ENCODE assay signal across 8 mouse cellular contexts in the genomic region with DNA sequence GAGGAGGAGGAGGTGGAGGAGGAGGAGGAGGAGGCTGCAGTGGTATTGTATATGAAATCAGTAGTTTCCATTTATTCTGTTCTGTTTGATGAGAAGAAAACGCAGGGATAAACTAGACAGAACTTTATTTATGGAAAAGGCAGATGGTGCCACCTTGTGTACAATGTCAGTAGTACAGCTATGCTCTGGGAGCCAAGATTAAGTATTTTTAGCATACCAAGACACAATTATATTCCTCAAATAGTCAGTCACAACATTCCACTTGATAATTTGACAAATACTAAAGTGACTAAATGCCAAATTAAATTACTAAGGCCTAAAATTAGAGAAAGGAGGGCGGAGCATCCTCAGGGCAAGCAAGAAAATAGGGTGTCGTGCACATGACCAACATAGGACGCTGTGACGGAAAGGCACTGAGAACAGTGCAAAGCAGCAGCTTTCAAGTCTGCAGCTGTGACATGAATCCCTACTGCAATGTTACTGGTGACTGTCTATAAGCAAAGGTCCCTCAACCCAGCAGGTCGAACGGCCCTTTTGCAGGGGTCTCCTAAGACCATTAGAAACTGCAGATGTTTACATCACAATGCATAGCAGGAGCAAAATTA.
DNase-seq lines count a peak whose midpoint lies in the region; ATAC-seq lines count a peak whose summit lies in the region.

No protein-coding gene starts in this region.

- H3K36me3 ChIP-seq in midbrain, embryonic 13.5 days: peaks cover 7% of the 10 kb centered on the region; the same call in 1 of the 2 replicates
- peaks cover 63% of the 10 kb centered on the region for H3K36me3 ChIP-seq in midbrain, embryonic 10.5 days
- no peaks in the 10 kb centered on the region for H3K36me3 ChIP-seq in forebrain, embryonic 16.5 days (ENCODE audit: control insufficient read depth, insufficient read depth)
- H3K36me3 ChIP-seq in midbrain, embryonic 14.5 days (ENCODE audit: control insufficient read depth, insufficient read depth, low read length): peaks cover 14% of the 10 kb centered on the region; the same call in 1 of the 2 replicates

- peak; percentile 28; the same call in 1 of the 2 replicates for ATAC-seq in midbrain, embryonic 13.5 days
- peak; percentile 54 for ATAC-seq in forebrain, embryonic 16.5 days
- ATAC-seq in midbrain, embryonic 14.5 days (ENCODE audit: low FRiP score, low TSS enrichment): no peak

- WGBS in midbrain, embryonic 13.5 days: 77% methylated on average over 7 of the region's 7 CpGs
- WGBS in midbrain, embryonic 10.5 days: 78% methylated on average over 7 of the region's 7 CpGs
- 78% methylated on average over 7 of the region's 7 CpGs for WGBS in forebrain, embryonic 16.5 days
- 76% methylated on average over 7 of the region's 7 CpGs for WGBS in midbrain, embryonic 14.5 days

- no peaks in the 10 kb centered on the region for H3K4me1 ChIP-seq in midbrain, embryonic 13.5 days (replicated peaks)
- H3K4me1 ChIP-seq in midbrain, embryonic 10.5 days: no peaks in the 10 kb centered on the region
- no peaks in the 10 kb centered on the region for H3K4me1 ChIP-seq in forebrain, embryonic 16.5 days (replicated peaks; ENCODE audit: control insufficient read depth, insufficient read depth, low read length)
- no peaks in the 10 kb centered on the region for H3K4me1 ChIP-seq in midbrain, embryonic 14.5 days (ENCODE audit: control insufficient read depth, insufficient read depth, low read length)

- H3K4me3 ChIP-seq in midbrain, embryonic 13.5 days (replicated peaks): no peak overlapping the region
- no peak overlapping the region for H3K4me3 ChIP-seq in midbrain, embryonic 10.5 days
- H3K4me3 ChIP-seq in forebrain, embryonic 16.5 days (replicated peaks; ENCODE audit: low read length): no peak overlapping the region
- H3K4me3 ChIP-seq in midbrain, embryonic 14.5 days (replicated peaks; ENCODE audit: low read depth, low read length): no peak overlapping the region

- no peak overlapping the region for H3K4me2 ChIP-seq in midbrain, embryonic 13.5 days (replicated peaks)
- no peak overlapping the region for H3K4me2 ChIP-seq in forebrain, embryonic 16.5 days (ENCODE audit: low read length)
- no peak overlapping the region for H3K4me2 ChIP-seq in midbrain, embryonic 14.5 days (ENCODE audit: low read length)

- peak; percentile 41 for DNase-seq in adrenal gland, postnatal 14 days
- DNase-seq in adrenal gland, adult 2 months: no peak
- DNase-seq in midbrain, embryonic 10.5 days (ENCODE audit: low spot score): no peak
- peak; percentile 51 to 60 for DNase-seq in kidney, postnatal 4 days
- peak; percentile 85 for DNase-seq in midbrain, embryonic 14.5 days
- DNase-seq in ovary, adult 18-20 months (ENCODE audit: low spot score): no peak

- no peaks in the 10 kb centered on the region for H3K27me3 ChIP-seq in midbrain, embryonic 13.5 days
- H3K27me3 ChIP-seq in midbrain, embryonic 10.5 days (ENCODE audit: low read depth, poor library complexity, severe bottlenecking): no peaks in the 10 kb centered on the region
- H3K27me3 ChIP-seq in forebrain, embryonic 16.5 days (replicated peaks; ENCODE audit: control insufficient read depth, insufficient read depth, low read length): no peaks in the 10 kb centered on the region
- no peaks in the 10 kb centered on the region for H3K27me3 ChIP-seq in midbrain, embryonic 14.5 days (ENCODE audit: control insufficient read depth, insufficient read depth, low read length)

- no peak overlapping the region for H3K9ac ChIP-seq in midbrain, embryonic 13.5 days (replicated peaks)
- no peak overlapping the region for H3K9ac ChIP-seq in forebrain, embryonic 16.5 days (replicated peaks; ENCODE audit: low read depth, low read length)
- no peak overlapping the region for H3K9ac ChIP-seq in midbrain, embryonic 14.5 days (replicated peaks; ENCODE audit: low read length)

- H3K9me3 ChIP-seq in midbrain, embryonic 13.5 days: no peaks in the 10 kb centered on the region
- H3K9me3 ChIP-seq in midbrain, embryonic 10.5 days (replicated peaks): no peaks in the 10 kb centered on the region
- no peaks in the 10 kb centered on the region for H3K9me3 ChIP-seq in forebrain, embryonic 16.5 days (ENCODE audit: control insufficient read depth, low read length)
- H3K9me3 ChIP-seq in midbrain, embryonic 14.5 days (ENCODE audit: control insufficient read depth, low read length): no peaks in the 10 kb centered on the region

- no peak overlapping the region for H3K27ac ChIP-seq in midbrain, embryonic 13.5 days
- no peak overlapping the region for H3K27ac ChIP-seq in midbrain, embryonic 10.5 days (replicated peaks)
- H3K27ac ChIP-seq in forebrain, embryonic 16.5 days (ENCODE audit: low read length): no peak overlapping the region
- no peak overlapping the region for H3K27ac ChIP-seq in midbrain, embryonic 14.5 days (replicated peaks; ENCODE audit: low read depth, low read length)

Comparison
In these comparisons a context has a peak if more than half of its experiments do, and no peak if none do; other contexts are left out.
1. DNase-seq: peak in adrenal gland, postnatal 14 days (single experiment), kidney, postnatal 4 days (2 of 2) and midbrain, embryonic 14.5 days (single experiment); none in adrenal gland, adult 2 months (single experiment), midbrain, embryonic 10.5 days (single experiment) and ovary, adult 18-20 months (single experiment).